Mouse (Mus musculus) hindbrain, embryonic 10.5 days (tissue): ENCODE measurements around the gene Otoa. TPM values are rescaled to one million over a fixed set of nuclear protein-coding genes. Genes with fewer than 3 reads are reported as not detected.
A peak's percentile ranks its signal among the peaks of the same experiment; 100 is the strongest.

ENCODE experiments used
- DNase-seq: peaks from one replicate; pipeline ENCODE4 v3.0.0-alpha.2; 2017; ENCODE audit warnings: low spot score
- H3K27ac ChIP-seq: fragments of 300-500 bp; sonication (generic); 2 replicates; pipeline ENCODE4 v1.5.1; 2016; ENCODE audit warnings: mild to moderate bottlenecking, moderate library complexity
- H3K27me3 ChIP-seq: fragments of 300-500 bp; sonication (generic); 2 replicates; pipeline ENCODE4 v1.6.1; 2016; ENCODE audit warnings: mild to moderate bottlenecking; ENCODE audit not compliant: poor library complexity, insufficient read depth, severe bottlenecking
- H3K36me3 ChIP-seq: fragments of 300-500 bp; sonication (generic); 2 replicates; pipeline ENCODE4 v1.6.1; 2016; ENCODE audit warnings: mild to moderate bottlenecking, moderate library complexity
- H3K4me1 ChIP-seq: fragments of 300-500 bp; sonication (generic); replicated peaks from 2 replicates; pipeline ENCODE4 v1.6.1; 2016; ENCODE audit warnings: mild to moderate bottlenecking
- H3K4me3 ChIP-seq: fragments of 300-500 bp; sonication (generic); 2 replicates; pipeline ENCODE4 v1.5.1; 2016; ENCODE audit warnings: mild to moderate bottlenecking, moderate library complexity
- H3K9me3 ChIP-seq: fragments of 300-500 bp; sonication (generic); 2 replicates; pipeline ENCODE4 v1.6.1; 2016; ENCODE audit warnings: mild to moderate bottlenecking, moderate library complexity
- WGBS: fragments of 180-500 bp; shearing (Covaris S2); methylation state at CpG from one replicate; pipeline ENCODE4 v1.1.7; 2016; 5-methylcytosine and 5-hydroxymethylcytosine counted together
- polyA plus RNA-seq: library from polyadenylated mRNA; unstranded; fragments of >200 nt; fragmentation: Nextera tagmentation; extraction: Ambion mirVana; gene quantifications from 2 replicates; pipeline ENCODE4 v1.2.1, GENCODE M21; 2016

Otoa gene
- polyA plus RNA-seq, 1 experiment from 2014 or later, result 0.10 TPM

DNA sequence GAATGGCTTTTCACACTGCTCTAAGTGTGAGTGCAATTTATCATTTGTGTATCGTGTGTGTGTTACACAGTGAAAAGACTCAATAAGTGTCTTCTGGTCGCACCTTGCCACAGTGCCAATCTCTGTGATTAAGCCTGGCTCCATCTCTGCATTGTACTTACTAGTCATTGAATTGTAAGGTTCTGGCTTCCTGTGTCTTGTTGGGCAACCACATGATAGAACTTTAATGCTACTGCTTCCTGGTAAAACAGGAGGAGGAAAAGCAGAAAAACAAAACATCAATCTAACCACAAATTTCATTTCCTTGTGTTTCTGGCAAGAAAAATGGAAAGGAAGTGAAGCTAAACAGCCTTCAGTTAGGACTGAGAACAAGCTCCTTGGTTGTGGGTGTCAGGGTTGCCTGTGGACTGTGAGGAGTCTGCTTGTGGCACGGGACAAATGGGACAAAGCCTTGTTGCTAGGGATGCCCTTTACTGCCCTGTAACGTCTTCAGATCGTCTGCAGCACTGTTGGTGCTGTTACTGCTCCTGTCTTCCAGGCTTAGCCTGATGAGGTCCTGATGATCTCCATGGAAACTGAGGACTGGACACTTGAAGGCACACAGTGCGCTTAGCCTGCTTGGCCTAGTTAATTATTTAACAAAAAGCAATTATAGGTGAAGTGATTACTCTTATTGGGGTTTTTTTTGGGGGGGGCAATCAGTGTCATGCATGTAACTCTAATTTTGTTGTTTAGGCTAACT lies 21.8 kb upstream of the Otoa start:
- Histone ChIP-seq H3K4me3 (no peak overlapping the region), H3K27me3 (no peaks in the 10 kb centered on the region), H3K4me1 (no peaks in the 10 kb centered on the region), H3K27ac (no peak overlapping the region), H3K9me3 (no peaks in the 10 kb centered on the region), H3K36me3 (peaks cover 66% of the 10 kb centered on the region)
- no peak for DNase-seq
- 73% methylated on average over 6 of the region's 6 CpGs for WGBS

DNA sequence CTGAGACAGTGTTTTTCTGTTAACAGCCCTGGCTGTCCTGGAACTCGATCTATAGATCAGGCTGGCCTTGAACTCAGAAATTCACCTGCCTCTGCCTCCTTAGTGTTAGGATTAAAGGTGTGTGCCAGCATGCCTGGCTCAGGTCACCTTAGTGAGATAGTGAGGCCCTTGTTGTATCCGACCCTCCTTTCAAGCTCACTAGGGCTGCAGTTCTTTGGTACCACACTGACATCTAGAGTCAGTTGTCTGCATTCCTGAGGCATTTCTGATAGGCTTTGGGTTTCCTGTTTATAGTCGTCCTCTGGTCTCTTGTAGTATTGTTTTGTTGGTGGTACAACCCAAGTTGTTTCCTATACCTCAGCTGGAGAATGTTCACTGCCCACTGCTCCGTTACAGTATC lies 17.1 kb upstream of the Otoa start:
- H3K36me3 ChIP-seq, result peaks cover 51% of the 10 kb centered on the region
- H3K27ac ChIP-seq, result no peak overlapping the region
- DNase-seq, result no peak
- WGBS, result 69% methylated on average over 4 of the region's 4 CpGs
- no peaks in the 10 kb centered on the region for H3K9me3 ChIP-seq
- no peaks in the 10 kb centered on the region for H3K4me1 ChIP-seq
- H3K27me3 ChIP-seq, result no peaks in the 10 kb centered on the region
- no peak overlapping the region for H3K4me3 ChIP-seq

DNA sequence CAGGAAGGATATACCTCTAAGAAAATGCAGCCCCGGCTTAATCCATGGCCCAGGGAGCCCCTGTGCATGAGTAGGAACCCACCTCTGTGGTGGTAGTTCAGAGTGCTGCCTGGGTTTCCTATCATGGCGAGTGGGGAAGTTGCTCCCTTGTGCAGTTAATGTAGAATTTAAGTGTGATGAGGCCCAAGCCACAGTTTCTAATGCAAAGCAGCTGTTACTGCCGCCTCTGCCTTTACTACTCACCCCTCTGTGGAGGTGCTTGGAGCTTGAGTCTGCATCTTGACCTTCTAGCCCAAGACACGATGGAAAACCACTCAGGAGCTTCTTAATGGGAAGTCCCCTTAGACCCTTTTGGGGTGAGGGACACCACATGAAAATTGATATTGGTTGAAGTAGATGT lies 10.2 kb upstream of the Otoa start:
- no peak overlapping the region for H3K27ac ChIP-seq
- no peaks in the 10 kb centered on the region for H3K9me3 ChIP-seq
- no peaks in the 10 kb centered on the region for H3K27me3 ChIP-seq
- WGBS, result 89% methylated on average over 4 of the region's 4 CpGs
- no peaks in the 10 kb centered on the region for H3K4me1 ChIP-seq
- peaks cover 76% of the 10 kb centered on the region for H3K36me3 ChIP-seq
- no peak overlapping the region for H3K4me3 ChIP-seq
- DNase-seq, result no peak

DNA sequence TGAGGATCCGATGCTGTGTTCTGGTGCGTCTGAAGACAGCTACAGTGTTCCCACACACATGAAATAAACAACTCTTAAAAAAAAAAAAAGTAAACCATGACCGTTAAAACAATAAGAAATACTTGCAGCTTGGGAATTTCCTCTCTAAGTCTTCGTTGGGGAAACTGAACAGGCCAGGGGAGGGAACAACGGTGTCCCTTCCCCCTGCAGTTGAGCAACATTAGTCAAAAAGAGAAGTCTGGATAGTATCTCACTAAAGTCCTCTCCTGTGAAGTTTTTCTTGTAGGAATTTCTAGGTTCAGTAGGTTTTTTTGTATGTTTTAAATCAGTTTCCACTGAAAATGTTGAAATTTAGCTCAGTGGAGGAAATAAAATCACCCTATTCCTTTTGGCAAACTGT lies 8.9 kb upstream of the Otoa start:
- Histone ChIP-seq H3K4me3 (no peak overlapping the region), H3K27me3 (no peaks in the 10 kb centered on the region), H3K4me1 (no peaks in the 10 kb centered on the region), H3K27ac (no peak overlapping the region), H3K9me3 (no peaks in the 10 kb centered on the region), H3K36me3 (peaks cover 78% of the 10 kb centered on the region)
- no peak for DNase-seq
- WGBS, result 94% methylated on average over 5 of the region's 5 CpGs

DNA sequence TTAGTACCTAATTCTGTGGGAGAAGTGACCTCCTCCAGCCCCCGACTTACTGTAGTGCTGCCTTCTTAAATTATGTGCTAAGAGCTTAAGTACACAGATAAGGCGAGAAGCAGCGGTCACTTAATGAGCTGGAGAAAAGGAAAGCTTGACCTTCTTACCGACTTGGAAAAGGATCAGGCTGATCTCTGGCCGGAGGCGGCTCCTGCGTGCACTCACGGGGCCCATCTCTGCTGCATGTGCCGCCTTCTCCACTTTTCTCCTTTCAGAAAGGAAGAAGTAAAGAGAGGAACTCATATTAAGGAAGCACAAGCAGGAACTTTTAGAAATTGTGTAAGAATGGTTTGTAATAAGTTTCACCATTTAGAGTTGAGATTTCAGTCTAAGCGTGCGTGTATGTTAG lies 7.2 kb upstream of the Otoa start, which contains the start of gene Igsf6:
Gene Igsf6 (minus strand): TSS at position 292 of the 400 bp plus-strand sequence.
- Histone ChIP-seq H3K9me3 (no peaks in the 10 kb centered on the region), H3K36me3 (peaks cover 87% of the 10 kb centered on the region), H3K27ac (no peak within 1 kb of the TSS), H3K4me1 (no peaks in the 10 kb centered on the region), H3K4me3 (no peak within 1 kb of the TSS), H3K27me3 (no peaks in the 10 kb centered on the region)
- 91% methylated on average over 11 of the region's 11 CpGs for WGBS
- DNase-seq, result no peak

DNA sequence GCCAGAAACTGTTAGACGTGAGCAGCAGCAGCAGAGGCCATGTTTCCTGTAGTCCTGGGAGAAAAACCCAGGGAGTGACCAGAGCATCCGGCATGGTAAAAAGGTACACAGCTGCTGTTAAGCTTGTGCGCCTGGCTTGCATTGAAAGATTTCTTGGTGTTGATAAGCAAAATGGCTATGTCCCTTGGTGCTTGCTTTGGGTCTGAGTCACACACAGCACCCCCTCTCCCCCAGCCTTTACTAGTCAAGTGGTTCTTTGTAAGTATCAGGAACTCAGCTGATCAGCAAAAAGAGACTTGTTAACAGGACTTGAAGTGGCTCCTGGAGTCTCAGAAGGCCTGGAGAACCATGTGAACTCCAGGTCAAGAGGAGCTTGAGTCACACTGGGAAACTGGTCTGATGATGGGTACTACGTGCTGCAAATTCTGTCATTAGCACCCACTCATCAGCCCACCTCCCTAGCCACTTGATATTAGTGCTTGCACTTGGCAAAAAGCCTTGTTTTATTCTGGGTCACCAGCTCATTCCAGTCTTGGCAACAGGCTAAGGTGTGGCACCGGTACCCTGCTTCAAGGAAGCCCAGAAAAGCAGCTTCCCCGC lies 6.5 kb upstream of the Otoa start:
- no peaks in the 10 kb centered on the region for H3K9me3 ChIP-seq
- 90% methylated on average over 6 of the region's 6 CpGs for WGBS

DNA sequence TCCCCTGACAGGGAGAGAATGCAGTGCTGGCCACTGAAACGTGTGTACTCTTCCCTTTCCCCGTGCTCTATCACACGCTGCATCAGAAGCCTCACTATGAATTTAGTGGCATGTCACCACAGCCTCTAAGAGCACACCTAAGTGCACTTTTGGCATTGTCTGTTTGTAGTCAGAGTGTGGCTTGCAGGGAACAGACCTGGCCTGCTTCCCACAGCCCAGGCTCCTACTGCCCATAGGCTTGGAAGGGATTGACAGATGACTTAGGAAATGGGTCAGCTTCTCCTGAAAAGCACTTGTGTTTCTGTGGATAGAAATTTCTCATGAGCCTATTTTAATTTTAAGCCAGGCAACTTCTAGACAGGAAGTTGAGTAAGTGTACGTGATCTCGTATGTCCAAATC lies 6.0 kb upstream of the Otoa start:
- H3K9me3 ChIP-seq, result no peaks in the 10 kb centered on the region
- no peaks in the 10 kb centered on the region for H3K4me1 ChIP-seq
- H3K36me3 ChIP-seq, result peaks cover 87% of the 10 kb centered on the region
- no peaks in the 10 kb centered on the region for H3K27me3 ChIP-seq
- DNase-seq, result no peak
- H3K27ac ChIP-seq, result no peak overlapping the region
- WGBS, result 94% methylated on average over 5 of the region's 5 CpGs
- no peak overlapping the region for H3K4me3 ChIP-seq

More for the DNA sequence above, 6.5 kb upstream of the Otoa start:
- Histone ChIP-seq H3K4me3 (no peak overlapping the region), H3K27me3 (no peaks in the 10 kb centered on the region), H3K36me3 (peaks cover 88% of the 10 kb centered on the region), H3K4me1 (no peaks in the 10 kb centered on the region), H3K27ac (no peak overlapping the region)
- no peak for DNase-seq

DNA sequence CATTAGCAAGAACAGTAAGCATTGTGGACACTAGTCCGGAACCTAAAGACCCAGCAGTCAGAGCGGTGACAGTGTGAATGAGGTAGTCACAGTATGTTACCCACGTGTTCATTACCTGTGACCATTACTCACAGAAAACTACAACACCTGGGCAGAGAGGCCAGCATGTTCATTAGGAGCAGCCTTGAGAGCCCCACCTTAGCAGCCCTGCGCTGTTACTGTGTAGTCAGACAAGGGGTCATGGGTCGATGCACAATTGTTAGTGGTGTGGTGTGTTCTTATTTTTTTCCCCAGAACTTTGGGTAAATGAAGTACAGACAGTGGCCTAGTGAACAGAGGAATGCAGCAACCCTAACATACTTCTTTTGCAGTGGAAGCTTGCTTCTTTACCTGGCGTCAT lies 4.1 kb upstream of the Otoa start:
- no peak for DNase-seq
- H3K4me3 ChIP-seq, result no peak overlapping the region
- H3K27ac ChIP-seq, result no peak overlapping the region
- no peaks in the 10 kb centered on the region for H3K4me1 ChIP-seq
- no peaks in the 10 kb centered on the region for H3K27me3 ChIP-seq
- H3K9me3 ChIP-seq, result no peaks in the 10 kb centered on the region
- peaks cover 71% of the 10 kb centered on the region for H3K36me3 ChIP-seq
- 89% methylated on average over 6 of the region's 6 CpGs for WGBS

DNA sequence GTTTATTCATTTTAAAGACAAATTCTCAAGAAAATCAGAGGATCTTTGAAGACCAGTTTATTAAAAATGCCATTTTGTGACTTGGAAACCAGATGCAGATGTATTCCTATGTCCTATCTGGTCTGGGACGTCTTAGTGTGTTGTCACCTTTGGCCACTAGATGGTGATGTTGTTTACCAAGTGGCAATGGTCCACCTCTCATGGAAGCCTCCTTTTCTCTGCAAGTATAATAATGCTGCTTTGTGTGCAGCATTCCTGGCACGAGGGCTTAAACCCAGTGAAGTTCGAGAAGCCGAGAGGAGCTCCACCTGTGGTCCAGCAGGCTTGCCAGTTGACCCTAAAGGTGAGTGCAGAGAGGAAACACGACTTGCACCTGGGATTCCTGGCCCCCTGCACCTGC lies 3.6 kb upstream of the Otoa start:
- H3K9me3 ChIP-seq, result no peaks in the 10 kb centered on the region
- 0 out of 2 replicates have a peak overlapping the region, but pooled peaks have one; percentile 23 for H3K27ac ChIP-seq
- no peaks in the 10 kb centered on the region for H3K4me1 ChIP-seq
- no peaks in the 10 kb centered on the region for H3K27me3 ChIP-seq
- H3K4me3 ChIP-seq, result no peak overlapping the region
- WGBS, result 26% methylated on average over 5 of the region's 5 CpGs
- H3K36me3 ChIP-seq, result peaks cover 67% of the 10 kb centered on the region
- DNase-seq, result peak; percentile 60

DNA sequence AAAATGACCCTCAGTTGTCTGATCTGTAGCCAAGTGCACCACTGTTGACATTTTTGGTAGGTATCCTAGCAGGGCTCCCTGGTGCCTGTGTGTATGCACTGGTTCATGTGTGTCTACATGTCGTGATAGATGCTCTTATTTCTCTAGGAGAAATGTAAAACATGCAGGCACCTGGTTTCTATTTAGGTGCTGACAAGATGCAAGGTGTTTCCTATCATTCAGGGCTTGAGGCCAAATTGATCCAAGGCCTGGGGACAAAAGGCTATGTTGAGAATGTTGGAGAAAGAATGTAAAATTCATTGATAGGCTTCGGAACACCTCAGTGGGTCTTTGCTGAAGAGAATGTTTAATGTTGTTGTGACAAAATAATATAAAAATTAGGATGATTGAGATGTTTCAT lies 366 bp downstream of the Otoa start:
- Histone ChIP-seq H3K4me1 (peaks cover 18% of the 10 kb centered on the region), H3K36me3 (peaks cover 35% of the 10 kb centered on the region), H3K27me3 (no peaks in the 10 kb centered on the region), H3K27ac (no peak overlapping the region), H3K9me3 (no peaks in the 10 kb centered on the region), H3K4me3 (no peak overlapping the region)
- WGBS, result 84% methylated on average over 2 of the region's 2 CpGs
- DNase-seq, result no peak

DNA sequence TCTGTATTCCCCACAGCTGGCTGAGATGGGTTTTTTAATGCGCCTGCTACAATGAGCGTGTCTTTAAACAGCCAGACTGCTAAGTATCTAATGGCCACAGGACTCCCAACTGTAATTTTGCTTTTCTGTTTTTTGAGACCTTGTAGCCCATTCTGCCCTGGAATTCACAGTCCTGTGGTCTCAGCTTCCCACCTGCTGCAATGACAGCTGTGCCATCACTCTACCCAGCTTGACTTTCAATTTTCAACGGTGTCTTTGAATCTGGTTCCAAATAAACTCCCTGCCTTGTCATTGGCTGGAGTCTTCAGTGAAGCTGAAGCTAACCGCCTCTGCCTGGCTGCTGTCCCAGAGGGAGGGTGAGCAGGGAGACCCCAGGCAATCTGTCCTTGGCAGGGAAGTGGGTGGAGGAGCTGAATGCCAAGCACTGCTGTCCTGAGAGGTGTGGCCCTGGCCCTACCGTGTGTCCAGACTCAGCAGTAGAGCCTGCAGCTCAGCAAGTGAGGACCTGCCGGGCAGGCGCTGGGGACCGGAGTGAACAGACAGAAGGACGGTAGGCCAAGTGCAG lies 1.6 kb downstream of the Otoa start:
- H3K4me1 ChIP-seq, result peaks cover 18% of the 10 kb centered on the region
- DNase-seq, result no peak
- H3K36me3 ChIP-seq, result peaks cover 24% of the 10 kb centered on the region
- H3K27ac ChIP-seq, result 0 out of 2 replicates have a peak overlapping the region, but pooled peaks have one; percentile 4
- H3K4me3 ChIP-seq, result no peak overlapping the region
- no peaks in the 10 kb centered on the region for H3K27me3 ChIP-seq
- H3K9me3 ChIP-seq, result no peaks in the 10 kb centered on the region
- 76% methylated on average over 9 of the region's 9 CpGs for WGBS

DNA sequence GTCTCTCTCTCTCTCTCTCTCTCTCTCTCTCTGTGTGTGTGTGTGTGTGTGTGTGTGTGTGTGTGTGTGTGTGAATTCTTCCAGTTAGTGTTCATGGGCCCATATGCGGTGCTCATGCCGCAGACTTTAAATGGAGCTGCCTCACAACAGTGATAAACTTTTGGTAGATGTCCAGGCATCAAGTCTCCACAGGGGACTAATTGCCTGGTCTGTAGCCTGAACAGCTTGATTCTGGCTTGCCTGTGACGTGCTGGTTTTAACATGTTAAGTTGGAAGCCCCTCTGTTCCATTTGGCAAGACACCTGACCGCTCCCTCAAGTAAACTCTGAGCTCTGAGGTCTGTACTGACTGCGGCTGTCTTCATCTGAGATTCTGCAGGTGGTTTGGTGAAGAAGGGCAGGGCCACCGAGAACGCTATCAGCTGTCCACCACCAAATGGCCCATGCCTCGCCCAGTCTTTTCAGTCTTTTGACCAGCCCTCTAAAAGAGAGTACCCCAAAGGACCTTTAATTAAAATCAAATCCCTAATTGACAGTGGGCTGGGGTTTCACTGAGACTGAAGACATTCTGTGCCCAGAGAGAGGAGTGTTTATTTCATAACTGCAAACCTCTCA lies 3.5 kb downstream of the Otoa start:
- Histone ChIP-seq H3K4me3 (no peak overlapping the region), H3K4me1 (peaks cover 18% of the 10 kb centered on the region), H3K27me3 (no peaks in the 10 kb centered on the region), H3K9me3 (no peaks in the 10 kb centered on the region), H3K27ac (peak overlapping the region; percentile 2; the same call in 1 of the 2 replicates), H3K36me3 (peaks cover 7% of the 10 kb centered on the region)
- WGBS, result 77% methylated on average over 8 of the region's 8 CpGs
- DNase-seq, result no peak

DNA sequence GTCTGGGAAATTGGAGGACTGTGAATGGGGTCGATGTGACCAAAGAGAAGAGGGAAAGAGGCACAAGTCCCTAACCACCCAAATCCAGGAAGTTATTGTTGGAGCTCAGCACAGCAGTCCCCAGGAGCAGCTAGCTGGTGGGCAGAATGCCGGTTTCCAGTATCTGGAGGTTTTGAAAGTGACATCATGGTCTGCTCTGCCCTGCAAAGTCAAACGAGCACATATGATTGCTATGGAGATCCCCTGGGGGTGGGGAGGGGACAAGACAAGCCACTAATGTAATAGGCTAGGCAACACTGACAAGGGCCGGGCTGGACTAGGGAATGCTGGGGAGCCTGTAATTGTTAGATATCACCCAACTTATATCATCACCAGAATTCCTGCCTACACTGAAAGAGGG lies 4.0 kb downstream of the Otoa start:
- Histone ChIP-seq H3K36me3 (peaks cover 2% of the 10 kb centered on the region), H3K4me3 (no peak overlapping the region), H3K27me3 (no peaks in the 10 kb centered on the region), H3K27ac (peak overlapping the region; percentile 2), H3K9me3 (no peaks in the 10 kb centered on the region), H3K4me1 (peaks cover 18% of the 10 kb centered on the region)
- DNase-seq, result peak; percentile 23
- WGBS, result 32% methylated on average over 4 of the region's 4 CpGs
